Mouse (Mus musculus): ENCODE measurements at regions not wholly inside any gene's neighbourhood (a gene's known extent, or its start where the extent isn't known, plus 50 kb on each side); places are given as distances from the start of the nearest gene placed in this dataset.

- H3K9me3 ChIP-seq (ENCODE audit: low read length), result no peaks in the 10 kb centered on the region
- H3K36me3 ChIP-seq (ENCODE audit: insufficient read depth, low read length), result no peaks in the 10 kb centered on the region
- no peak overlapping the region for H3K27ac ChIP-seq (ENCODE audit: low read length)
- no peaks in the 10 kb centered on the region for H3K27me3 ChIP-seq (replicated peaks; ENCODE audit: insufficient read depth, low read length)
- H3K4me3 ChIP-seq (ENCODE audit: low read depth, low read length), result no peak overlapping the region
- H3K4me2 ChIP-seq (replicated peaks; ENCODE audit: low read depth, low read length), result no peak overlapping the region
- H3K9ac ChIP-seq (replicated peaks; ENCODE audit: low read depth), result no peak overlapping the region
- H3K4me1 ChIP-seq (ENCODE audit: insufficient read depth, low read depth, low read length), result no peaks in the 10 kb centered on the region
- ATAC-seq, result no peak
- DNase-seq (ENCODE audit: low spot score), result no peak
- WGBS, result 31% methylated on average over 1 of the region's 1 CpGs
- no peak for TF ChIP-seq CTCF (IDR thresholded peaks at IDR 0.05)
- no peak for TF ChIP-seq EP300 (IDR thresholded peaks at IDR 0.05)
These were observed 719.1 kb downstream of the Epm2a start for GRCm38 (mm10) chr10:12062302-12062701.

GRCm38 (mm10) chr10:12083961-12084360 is 740.8 kb downstream of the Epm2a start:
- no peak for DNase-seq (ENCODE audit: low spot score)
- 83% methylated on average over 1 of the region's 1 CpGs for WGBS
- Histone ChIP-seq H3K4me3 (ENCODE audit: low read depth, low read length) (no peak overlapping the region), H3K9me3 (ENCODE audit: low read length) (no peaks in the 10 kb centered on the region), H3K9ac (replicated peaks; ENCODE audit: low read depth) (no peak overlapping the region), H3K27ac (ENCODE audit: low read length) (no peak overlapping the region), H3K36me3 (ENCODE audit: insufficient read depth, low read length) (no peaks in the 10 kb centered on the region), H3K27me3 (replicated peaks; ENCODE audit: insufficient read depth, low read length) (no peaks in the 10 kb centered on the region), H3K4me1 (ENCODE audit: insufficient read depth, low read depth, low read length) (no peaks in the 10 kb centered on the region), H3K4me2 (replicated peaks; ENCODE audit: low read depth, low read length) (no peak overlapping the region)
- TF ChIP-seq CTCF (IDR thresholded peaks at IDR 0.05) (no peak), EP300 (IDR thresholded peaks at IDR 0.05) (no peak)
- no peak for ATAC-seq

GRCm38 (mm10) chr10:12092521-12092920 is 749.3 kb downstream of the Epm2a start:
- Histone ChIP-seq H3K27ac (ENCODE audit: low read length) (no peak overlapping the region), H3K36me3 (ENCODE audit: insufficient read depth, low read length) (no peaks in the 10 kb centered on the region), H3K9ac (replicated peaks; ENCODE audit: low read depth) (no peak overlapping the region), H3K9me3 (ENCODE audit: low read length) (no peaks in the 10 kb centered on the region), H3K4me3 (ENCODE audit: low read depth, low read length) (no peak overlapping the region), H3K27me3 (replicated peaks; ENCODE audit: insufficient read depth, low read length) (no peaks in the 10 kb centered on the region), H3K4me1 (ENCODE audit: insufficient read depth, low read depth, low read length) (no peaks in the 10 kb centered on the region), H3K4me2 (replicated peaks; ENCODE audit: low read depth, low read length) (no peak overlapping the region)
- TF ChIP-seq CTCF (IDR thresholded peaks at IDR 0.05) (no peak), EP300 (IDR thresholded peaks at IDR 0.05) (no peak)
- 35% methylated on average over 1 of the region's 1 CpGs for WGBS
- no peak for ATAC-seq
- no peak for DNase-seq (ENCODE audit: low spot score)

GRCm38 (mm10) chr10:12096678-12097077 is 753.5 kb downstream of the Epm2a start:
- no peaks in the 10 kb centered on the region for H3K27me3 ChIP-seq (replicated peaks; ENCODE audit: insufficient read depth, low read length)
- no peaks in the 10 kb centered on the region for H3K9me3 ChIP-seq (ENCODE audit: low read length)
- H3K4me1 ChIP-seq (ENCODE audit: insufficient read depth, low read depth, low read length), result no peaks in the 10 kb centered on the region
- TF ChIP-seq EP300 (IDR thresholded peaks at IDR 0.05) (no peak), CTCF (IDR thresholded peaks at IDR 0.05) (no peak)
- WGBS, result 75% methylated on average over 3 of the region's 3 CpGs
- H3K9ac ChIP-seq (replicated peaks; ENCODE audit: low read depth), result no peak overlapping the region
- H3K4me2 ChIP-seq (replicated peaks; ENCODE audit: low read depth, low read length), result no peak overlapping the region
- DNase-seq (ENCODE audit: low spot score) (no peak), ATAC-seq (no peak)
- no peak overlapping the region for H3K27ac ChIP-seq (ENCODE audit: low read length)
- H3K36me3 ChIP-seq (ENCODE audit: insufficient read depth, low read length), result no peaks in the 10 kb centered on the region
- H3K4me3 ChIP-seq (ENCODE audit: low read depth, low read length), result no peak overlapping the region

GRCm38 (mm10) chr10:12107001-12107418 is 762.2 kb downstream of the Utrn start:
- Histone ChIP-seq H3K36me3 (ENCODE audit: insufficient read depth, low read length) (no peaks in the 10 kb centered on the region), H3K27ac (ENCODE audit: low read length) (no peak overlapping the region), H3K4me1 (ENCODE audit: insufficient read depth, low read depth, low read length) (no peaks in the 10 kb centered on the region), H3K27me3 (replicated peaks; ENCODE audit: insufficient read depth, low read length) (no peaks in the 10 kb centered on the region), H3K9me3 (ENCODE audit: low read length) (no peaks in the 10 kb centered on the region), H3K9ac (replicated peaks; ENCODE audit: low read depth) (no peak overlapping the region), H3K4me2 (replicated peaks; ENCODE audit: low read depth, low read length) (no peak overlapping the region), H3K4me3 (ENCODE audit: low read depth, low read length) (no peak overlapping the region)
- DNase-seq (ENCODE audit: low spot score), result peak; percentile 17
- ATAC-seq, result no peak
- no peak for TF ChIP-seq CTCF (IDR thresholded peaks at IDR 0.05)
- TF ChIP-seq EP300 (IDR thresholded peaks at IDR 0.05), result no peak

DNA sequence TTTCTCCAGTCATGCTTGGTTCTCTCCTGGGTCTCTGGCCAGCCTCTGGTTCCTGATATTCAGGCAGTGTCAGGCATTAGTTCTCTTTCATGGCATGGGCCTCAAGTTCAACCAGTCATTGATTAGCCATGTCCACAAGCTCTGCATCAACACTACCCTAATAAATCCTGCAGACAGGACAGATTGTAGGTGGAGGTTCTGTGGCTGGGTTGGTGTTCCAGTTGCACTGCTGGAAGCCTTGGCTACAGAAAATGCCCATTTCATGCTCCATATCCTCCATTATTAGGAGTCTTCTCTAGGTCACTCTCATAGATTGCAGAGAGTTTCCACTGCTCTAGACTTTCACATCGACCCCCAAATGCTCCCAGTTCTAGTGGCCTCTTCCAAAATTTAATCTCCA is 757.4 kb downstream of the Utrn start:
- TF ChIP-seq CTCF (IDR thresholded peaks at IDR 0.05), result no peak
- TF ChIP-seq EP300 (IDR thresholded peaks at IDR 0.05), result no peak
- ATAC-seq, result no peak
- H3K4me3 ChIP-seq (ENCODE audit: low read depth, low read length), result no peak overlapping the region
- no peak overlapping the region for H3K4me2 ChIP-seq (replicated peaks; ENCODE audit: low read depth, low read length)
- DNase-seq (ENCODE audit: low spot score), result no peak
- H3K27ac ChIP-seq (ENCODE audit: low read length), result no peak overlapping the region
- no peaks in the 10 kb centered on the region for H3K9me3 ChIP-seq (ENCODE audit: low read length)
- no peaks in the 10 kb centered on the region for H3K27me3 ChIP-seq (replicated peaks; ENCODE audit: insufficient read depth, low read length)
- no peak overlapping the region for H3K9ac ChIP-seq (replicated peaks; ENCODE audit: low read depth)
- H3K4me1 ChIP-seq (ENCODE audit: insufficient read depth, low read depth, low read length), result no peaks in the 10 kb centered on the region
- WGBS, result 88% methylated on average over 1 of the region's 1 CpGs
- H3K36me3 ChIP-seq (ENCODE audit: insufficient read depth, low read length), result no peaks in the 10 kb centered on the region

- Histone ChIP-seq H3K4me3 (ENCODE audit: low read depth, low read length) (no peak overlapping the region), H3K4me2 (replicated peaks; ENCODE audit: low read depth, low read length) (no peak overlapping the region), H3K4me1 (ENCODE audit: insufficient read depth, low read depth, low read length) (no peaks in the 10 kb centered on the region), H3K36me3 (ENCODE audit: insufficient read depth, low read length) (no peaks in the 10 kb centered on the region), H3K27me3 (replicated peaks; ENCODE audit: insufficient read depth, low read length) (no peaks in the 10 kb centered on the region), H3K9me3 (ENCODE audit: low read length) (no peaks in the 10 kb centered on the region), H3K9ac (replicated peaks; ENCODE audit: low read depth) (no peak overlapping the region), H3K27ac (ENCODE audit: low read length) (no peak overlapping the region)
- DNase-seq (ENCODE audit: low spot score) (no peak), ATAC-seq (no peak)
- 83% methylated on average over 3 of the region's 3 CpGs for WGBS
- no peak for TF ChIP-seq CTCF (IDR thresholded peaks at IDR 0.05)
- no peak for TF ChIP-seq EP300 (IDR thresholded peaks at IDR 0.05)
These were observed 753.4 kb downstream of the Utrn start for GRCm38 (mm10) chr10:12115767-12116166.
